In genomic region chr7:44986879-44987718, GRCm38 (mm10) we compare ENCODE assay signal across 7 mouse cellular contexts. TPM values are rescaled to one million over a fixed set of nuclear protein-coding genes. Genes with fewer than 3 reads are reported as not detected.
A peak's percentile ranks its signal among the peaks of the same experiment; 100 is the strongest.
DNase-seq lines count a peak whose midpoint lies in the region; ATAC-seq and TF ChIP-seq lines count a peak whose summit lies in the region.

No protein-coding gene starts in this region.

- TF ChIP-seq RAD21 in CH12.LX (IDR thresholded peaks at IDR 0.05; ENCODE audit: low read depth, low read length), result no peak

- peak; percentile 72 for TF ChIP-seq POLR2A in CH12.LX (IDR thresholded peaks at IDR 0.05; ENCODE audit: low read depth, low read length)

- dilution Hi-C loops in CH12.LX (cut with MboI; ENCODE audit: extremely low pct_ligation_motif_present, extremely low pct_unique_long_range_greater_than_20kb, low sequenced_read_pairs), result no loop called here

- peaks cover 51% of the 10 kb centered on the region for H3K79me2 ChIP-seq in CH12.LX (replicated peaks; ENCODE audit: control insufficient read depth, extremely low read depth, insufficient read depth, poor library complexity, severe bottlenecking)

- H3K27me3 ChIP-seq in CH12.LX (replicated peaks), result no peaks in the 10 kb centered on the region
- no peaks in the 10 kb centered on the region for H3K27me3 ChIP-seq in forebrain, embryonic 14.5 days (replicated peaks; ENCODE audit: control insufficient read depth, insufficient read depth, low read length)
- H3K27me3 ChIP-seq in liver, postnatal 0 days (ENCODE audit: insufficient read depth, low read length), result no peaks in the 10 kb centered on the region

- DNase-seq in CD4-positive, CD25-positive, alpha-beta regulatory T cell, adult 2 months (ENCODE audit: low read depth, low spot score), result peak; percentile 44
- DNase-seq in CH12.LX (ENCODE audit: extremely low read depth), result peak; percentile 41
- DNase-seq in forebrain, embryonic 14.5 days (ENCODE audit: low spot score), result no peak
- DNase-seq in liver, postnatal 0 days, result no peak
- no peak for DNase-seq in cerebellum, postnatal 10 days
- no peak for DNase-seq in T-cell, adult 2 months (ENCODE audit: low spot score)

- peak overlapping the region; percentile 67 for H3K27ac ChIP-seq in CH12.LX (ENCODE audit: insufficient read depth, low read depth)
- peak overlapping the region; percentile 93 for H3K27ac ChIP-seq in forebrain, embryonic 14.5 days (ENCODE audit: low read depth, low read length)
- H3K27ac ChIP-seq in liver, postnatal 0 days (ENCODE audit: low read depth), result peak overlapping the region; percentile 82

- peaks cover 14 to 44% of the 10 kb centered on the region in 2 experiments for H3K36me3 ChIP-seq in CH12.LX (replicated peaks in 1 of 2; ENCODE audit: control insufficient read depth in 1 of 2, insufficient read depth in 1 of 2, low read length in 1 of 2)
- peaks cover 33% of the 10 kb centered on the region for H3K36me3 ChIP-seq in forebrain, embryonic 14.5 days (ENCODE audit: control insufficient read depth, insufficient read depth, low read length)
- peaks cover 12% of the 10 kb centered on the region for H3K36me3 ChIP-seq in liver, postnatal 0 days (replicated peaks; ENCODE audit: insufficient read depth, low read length)

- in situ Hi-C loops in CH12.LX (cut with MboI; ENCODE audit: low pct_ligation_motif_present, low pct_unique_long_range_greater_than_20kb, low sequenced_read_pairs), result loop anchor here (5.0 kb wide), 1 partner anchor 60 kb away; no protein-coding TSS in a partner anchor

- H3K9me3 ChIP-seq in CH12.LX (replicated peaks; ENCODE audit: low read length), result no peaks in the 10 kb centered on the region
- H3K9me3 ChIP-seq in forebrain, embryonic 14.5 days (replicated peaks; ENCODE audit: control insufficient read depth, low read length), result no peaks in the 10 kb centered on the region
- H3K9me3 ChIP-seq in liver, postnatal 0 days (ENCODE audit: low read length), result no peaks in the 10 kb centered on the region

- H3K4me1 ChIP-seq in CH12.LX (ENCODE audit: control insufficient read depth in 1 of 2, insufficient read depth in 2 of 2), result peaks cover 12 to 48% of the 10 kb centered on the region in 2 experiments
- peaks cover 26% of the 10 kb centered on the region for H3K4me1 ChIP-seq in forebrain, embryonic 14.5 days (ENCODE audit: control insufficient read depth, insufficient read depth, low read length)
- H3K4me1 ChIP-seq in liver, postnatal 0 days (ENCODE audit: insufficient read depth), result peaks cover 20% of the 10 kb centered on the region

- peak overlapping the region; percentile 53 to 85 (median 84) for H3K4me3 ChIP-seq in CH12.LX (replicated peaks in 1 of 3; ENCODE audit: low read depth in 2 of 3, low read length in 2 of 3, poor library complexity in 1 of 3)
- peak overlapping the region; percentile 82 for H3K4me3 ChIP-seq in forebrain, embryonic 14.5 days (ENCODE audit: low read depth, low read length)
- H3K4me3 ChIP-seq in liver, postnatal 0 days (ENCODE audit: low read depth, low read length), result peak overlapping the region; percentile 60

- TF ChIP-seq EP300 in CH12.LX (IDR thresholded peaks at IDR 0.05; ENCODE audit: low read length), result no peak
- TF ChIP-seq EP300 in liver, postnatal 0 days (IDR thresholded peaks at IDR 0.05; ENCODE audit: low read depth), result no peak

- H3K9ac ChIP-seq in CH12.LX (ENCODE audit: insufficient read depth, low read depth), result peak overlapping the region; percentile 72
- H3K9ac ChIP-seq in forebrain, embryonic 14.5 days (ENCODE audit: low read length), result peak overlapping the region; percentile 79
- H3K9ac ChIP-seq in liver, postnatal 0 days (replicated peaks), result peak overlapping the region; percentile 61

- TF ChIP-seq CTCF in CH12.LX (conservative IDR thresholded peaks at IDR 0.05 in 1 of 2, IDR thresholded peaks at IDR 0.05 in 1 of 2; ENCODE audit: low read depth in 2 of 2, low read length in 2 of 2), result no peak
- 0 out of 2 replicates have a peak, but pooled peaks have one; percentile 9 for TF ChIP-seq CTCF in liver, postnatal 0 days (IDR thresholded peaks at IDR 0.05; ENCODE audit: low read depth)

- ATAC-seq in forebrain, embryonic 14.5 days, result peak; percentile 16
- peak; percentile 30 for ATAC-seq in liver, postnatal 0 days
- ATAC-seq in monocyte, adult 5-6 weeks (replicated peaks; ENCODE audit: insufficient number of reproducible peaks, low FRiP score, low TSS enrichment, poor library complexity, severe bottlenecking), result no peak

- under 1% methylated on average over 29 of the region's 29 CpGs for whole genome bisulfite sequencing in forebrain, embryonic 14.5 days
- WGBS in liver, postnatal 0 days (ENCODE audit: insufficient replicate concordance), result under 1% methylated on average over 29 of the region's 29 CpGs

- peak overlapping the region; percentile 48 for H3K4me2 ChIP-seq in CH12.LX (ENCODE audit: insufficient read depth, low read depth, poor library complexity, severe bottlenecking)
- peak overlapping the region; percentile 70 for H3K4me2 ChIP-seq in forebrain, embryonic 14.5 days (ENCODE audit: low read length)
- H3K4me2 ChIP-seq in liver, postnatal 0 days (ENCODE audit: low read depth, low read length), result peak overlapping the region; percentile 83

TF ChIP-seq in CH12.LX, 34 proteins besides CTCF, POLR2A, EP300 and RAD21:
- TF ChIP-seq TBP (conservative IDR thresholded peaks at IDR 0.05; ENCODE audit: low read depth, low read length) (peak; percentile 25; the same call in 1 of the 2 replicates), TCF12 (IDR thresholded peaks at IDR 0.05; ENCODE audit: low read depth, low read length) (peak; percentile 69), GABPA (IDR thresholded peaks at IDR 0.05; ENCODE audit: insufficient replicate concordance, low read depth, low read length) (no peak), MAX (IDR thresholded peaks at IDR 0.05; ENCODE audit: low read length) (peak; percentile 77), ZNF384 (IDR thresholded peaks at IDR 0.05; ENCODE audit: low read depth, low read length) (no peak), KAT2A (IDR thresholded peaks at IDR 0.05; ENCODE audit: insufficient replicate concordance, low read length) (no peak), ZMIZ1 (IDR thresholded peaks at IDR 0.05; ENCODE audit: low read depth, low read length) (peak; percentile 89), POLR2AphosphoS2 (IDR thresholded peaks at IDR 0.05; ENCODE audit: low read depth, low read length) (peak; percentile 64; the same call in 1 of the 2 replicates), UBTF (IDR thresholded peaks at IDR 0.05; ENCODE audit: low read depth, low read length) (no peak), MYC (IDR thresholded peaks at IDR 0.05; ENCODE audit: low read depth, low read length) (peak; percentile 95), NELFE (IDR thresholded peaks at IDR 0.05; ENCODE audit: low read depth, low read length) (peak; percentile 81), SIN3A (IDR thresholded peaks at IDR 0.05; ENCODE audit: low read length) (peak; percentile 96), MEF2A (IDR thresholded peaks at IDR 0.05; ENCODE audit: borderline replicate concordance, low read depth, low read length) (0 out of 2 replicates have a peak, but pooled peaks have one; percentile 13), MXI1 (IDR thresholded peaks at IDR 0.05; ENCODE audit: low read depth, low read length) (peak; percentile 94), JUND (conservative IDR thresholded peaks at IDR 0.05; ENCODE audit: low read depth, low read length) (no peak)

RNA-seq across cellular contexts. Expression of gene Prmt1, which starts 0.7 kb away (rescaled TPM):
- total RNA-seq in CH12.LX (2012; rRNA removed) (340 and 407 TPM in 2 replicates), CH12.LX (2014; rRNA removed) (220 and 231 TPM in 2 replicates)
- 608 and 642 TPM in 2 replicates for polyA plus RNA-seq in CH12.LX (2012; ENCODE audit: insufficient read length, low read depth)
- 241 and 274 TPM in 2 replicates for polyA plus RNA-seq in forebrain, embryonic 14.5 days (2014; fragmentation: Nextera tagmentation; extraction: Ambion mirVana)
- 73.2 and 76.8 TPM in 2 replicates for polyA plus RNA-seq in liver, postnatal 0 days (2015; fragmentation: Nextera tagmentation; extraction: Ambion mirVana)
- total RNA-seq in monocyte, adult 5-6 weeks (2017), result 57.2 to 80.2 TPM (median 58.1 TPM) in 3 replicates

RNA-seq across cellular contexts. Expression of gene Irf3, which starts 10.3 kb away (rescaled TPM):
- 56.5 and 65.0 TPM in 2 replicates for total RNA-seq in CH12.LX (2012; rRNA removed)
- 33.5 and 39.0 TPM in 2 replicates for total RNA-seq in CH12.LX (2014; rRNA removed)
- 79.7 and 87.7 TPM in 2 replicates for polyA plus RNA-seq in CH12.LX (2012; ENCODE audit: insufficient read length, low read depth)
- polyA plus RNA-seq in forebrain, embryonic 14.5 days (2014; fragmentation: Nextera tagmentation; extraction: Ambion mirVana), result 52.7 and 60.6 TPM in 2 replicates
- polyA plus RNA-seq in liver, postnatal 0 days (2015; fragmentation: Nextera tagmentation; extraction: Ambion mirVana), result 35.9 and 38.0 TPM in 2 replicates
- 83.1 to 122 TPM (median 104 TPM) in 3 replicates for total RNA-seq in monocyte, adult 5-6 weeks (2017)

RNA-seq across cellular contexts. Expression of gene Bcl2l12, which starts 11.4 kb away (rescaled TPM):
- 11.8 and 12.0 TPM in 2 replicates for total RNA-seq in CH12.LX (2012; rRNA removed)
- total RNA-seq in CH12.LX (2014; rRNA removed), result 9.2 and 9.8 TPM in 2 replicates
- 10.8 and 12.6 TPM in 2 replicates for polyA plus RNA-seq in CH12.LX (2012; ENCODE audit: insufficient read length, low read depth)
- polyA plus RNA-seq in forebrain, embryonic 14.5 days (2014; fragmentation: Nextera tagmentation; extraction: Ambion mirVana), result 20.0 and 23.4 TPM in 2 replicates
- polyA plus RNA-seq in liver, postnatal 0 days (2015; fragmentation: Nextera tagmentation; extraction: Ambion mirVana), result 11.7 and 13.1 TPM in 2 replicates
- 2.7 to 13.0 TPM (median 7.7 TPM) in 3 replicates for total RNA-seq in monocyte, adult 5-6 weeks (2017)

RNA-seq across cellular contexts. Expression of gene Cpt1c, which starts 12.4 kb away (rescaled TPM):
- total RNA-seq in CH12.LX (2012; rRNA removed) (3.6 and 4.5 TPM in 2 replicates), CH12.LX (2014; rRNA removed) (10.2 and 10.3 TPM in 2 replicates)
- polyA plus RNA-seq in CH12.LX (2012; ENCODE audit: insufficient read length, low read depth), result 10.4 and 12.7 TPM in 2 replicates
- polyA plus RNA-seq in forebrain, embryonic 14.5 days (2014; fragmentation: Nextera tagmentation; extraction: Ambion mirVana), result 37.3 and 41.0 TPM in 2 replicates
- 0.98 and 1.1 TPM in 2 replicates for polyA plus RNA-seq in liver, postnatal 0 days (2015; fragmentation: Nextera tagmentation; extraction: Ambion mirVana)
- not detected in 3 replicates for total RNA-seq in monocyte, adult 5-6 weeks (2017)

RNA-seq across cellular contexts. Expression of gene Scaf1, which starts 29.1 kb away (rescaled TPM):
- total RNA-seq in CH12.LX (2012; rRNA removed), result 15.5 and 18.2 TPM in 2 replicates
- 5.4 and 6.1 TPM in 2 replicates for total RNA-seq in CH12.LX (2014; rRNA removed)
- polyA plus RNA-seq in CH12.LX (2012; ENCODE audit: insufficient read length, low read depth), result 38.9 and 41.9 TPM in 2 replicates
- polyA plus RNA-seq in forebrain, embryonic 14.5 days (2014; fragmentation: Nextera tagmentation; extraction: Ambion mirVana), result 40.5 and 47.8 TPM in 2 replicates
- polyA plus RNA-seq in liver, postnatal 0 days (2015; fragmentation: Nextera tagmentation; extraction: Ambion mirVana), result 7.5 and 8.1 TPM in 2 replicates
- total RNA-seq in monocyte, adult 5-6 weeks (2017), result 15.3 to 21.1 TPM (median 16.7 TPM) in 3 replicates

Comparison
In these comparisons a context has a peak if more than half of its experiments do, and no peak if none do; other contexts are left out.
1. DNase-seq: peak in CD4-positive, CD25-positive, alpha-beta regulatory T cell, adult 2 months (single experiment) and CH12.LX (single experiment); none in forebrain, embryonic 14.5 days (single experiment), liver, postnatal 0 days (single experiment), cerebellum, postnatal 10 days (0 of 2) and T-cell, adult 2 months (single experiment).
2. Peak in every context shown above with its lines, with median percentiles within 50 percentile points of each other: H3K27ac ChIP-seq, H3K4me2 ChIP-seq, H3K4me3 ChIP-seq and H3K9ac ChIP-seq.